Mouse (Mus musculus): ENCODE results near the gene Boc. TPM values are rescaled to one million over a fixed set of nuclear protein-coding genes. Genes with fewer than 3 reads are reported as not detected.

Boc gene
- polyA plus RNA-seq (2017; shearing (Covaris generic)): under 1 TPM in 1 of 2 experiments, not detected in 1; 0.79 TPM

GRCm38 (mm10) chr16:44558471-44559329, at the start of gene Boc:
Gene Boc, minus strand, starts transcription at chr16:44558897.
- ATAC-seq: peak; percentile 41

- ATAC-seq: no peak
These were observed 47.9 kb upstream of the Boc start for GRCm38 (mm10) chr16:44606643-44607042.

GRCm38 (mm10) chr16:44604021-44604616, 45.4 kb upstream of the Boc start:
- ATAC-seq: no peak

- no peak for ATAC-seq
These were observed 43.5 kb upstream of the Boc start for GRCm38 (mm10) chr16:44601999-44602794.

GRCm38 (mm10) chr16:44601182-44601581, 42.5 kb upstream of the Boc start:
- no peak for ATAC-seq

GRCm38 (mm10) chr16:44597106-44597806, 38.6 kb upstream of the Boc start:
- no peak for ATAC-seq

GRCm38 (mm10) chr16:44589506-44589905, 30.8 kb upstream of the Boc start:
- ATAC-seq: no peak

GRCm38 (mm10) chr16:44579421-44580024, 20.8 kb upstream of the Boc start:
- no peak for ATAC-seq

- ATAC-seq: no peak
These were observed 19.9 kb upstream of the Boc start for GRCm38 (mm10) chr16:44578551-44578950.

- no peak for ATAC-seq
These were observed 9.4 kb upstream of the Boc start for GRCm38 (mm10) chr16:44568056-44568455.

GRCm38 (mm10) chr16:44565328-44566210, 6.9 kb upstream of the Boc start:
- no peak for ATAC-seq

- no peak for ATAC-seq
These were observed 5.7 kb upstream of the Boc start for GRCm38 (mm10) chr16:44564359-44564758.

GRCm38 (mm10) chr16:44562061-44562460, 3.4 kb upstream of the Boc start:
- ATAC-seq: no peak

GRCm38 (mm10) chr16:44560214-44560613, 1.5 kb upstream of the Boc start:
- ATAC-seq: no peak

- no peak for ATAC-seq
These were observed 616 bp upstream of the Boc start for GRCm38 (mm10) chr16:44559330-44559695.

GRCm38 (mm10) chr16:44557661-44558470, 831 bp downstream of the Boc start:
- ATAC-seq: peak; percentile 37

- ATAC-seq: no peak
These were observed 1.6 kb downstream of the Boc start for GRCm38 (mm10) chr16:44557084-44557483.

GRCm38 (mm10) chr16:44555791-44556709, 2.6 kb downstream of the Boc start:
- ATAC-seq: no peak

GRCm38 (mm10) chr16:44553861-44554260, 4.8 kb downstream of the Boc start:
- no peak for ATAC-seq
